Mouse (Mus musculus): Measurements from ENCODE around the gene Grk3. TPM values are rescaled to one million over a fixed set of nuclear protein-coding genes. Genes with fewer than 3 reads are reported as not detected.

Gene Grk3
- polyA plus RNA-seq (2021; fragmentation: Nextera tagmentation), result 7.9 and 10.1 TPM in 2 replicates
- long read RNA-seq, experiment 1, full-length matches to known transcripts, result 2 of 30 reads
- long read RNA-seq, experiment 1, partial matches to known transcripts, result 1 of 30 reads
- long read RNA-seq, experiment 1, other reads (novel, unspliced or antisense), result 27 of 30 reads
- long read RNA-seq, experiment 2, full-length matches to known transcripts, result 71 of 131 reads
- long read RNA-seq, experiment 2, partial matches to known transcripts, result 9 of 131 reads
- long read RNA-seq, experiment 2, other reads (novel, unspliced or antisense), result 51 of 131 reads

GRCm38 (mm10) chr5:113015236-113016061, at the start of gene Grk3:
TSS of gene Grk3 (minus strand) at chr5:113015791.

GRCm38 (mm10) chr5:112895674-112896654, 119.6 kb downstream of the Grk3 start, which contains the start of gene Myo18b:
TSS of gene Myo18b (minus strand) at chr5:112896362.

Other genes starting within 250 kb of the Grk3 start
- 0.55 and 0.67 TPM in 2 replicates for gene Myo18b, start 119.4 kb downstream of the Grk3 start, polyA plus RNA-seq (2021; fragmentation: Nextera tagmentation)
- gene Crybb2, start 54.3 kb upstream of the Grk3 start, polyA plus RNA-seq (2021; fragmentation: Nextera tagmentation), result not detected in 2 replicates
- 1.8 and 2.0 TPM in 2 replicates for gene Crybb3, start 65.8 kb upstream of the Grk3 start, polyA plus RNA-seq (2021; fragmentation: Nextera tagmentation)
- 12.3 and 13.9 TPM in 2 replicates for gene 2900026A02Rik, start 205.4 kb upstream of the Grk3 start, polyA plus RNA-seq (2021; fragmentation: Nextera tagmentation)
- gene Tmem211, start 211.1 kb upstream of the Grk3 start, polyA plus RNA-seq (2021; fragmentation: Nextera tagmentation), result 0.08 TPM in 1 of 2 replicates, not detected in the other

Data from layer of hippocampus, adult 6 months (tissue).